Mouse (Mus musculus): Measurements from ENCODE around the gene Ciz1.

DNA sequence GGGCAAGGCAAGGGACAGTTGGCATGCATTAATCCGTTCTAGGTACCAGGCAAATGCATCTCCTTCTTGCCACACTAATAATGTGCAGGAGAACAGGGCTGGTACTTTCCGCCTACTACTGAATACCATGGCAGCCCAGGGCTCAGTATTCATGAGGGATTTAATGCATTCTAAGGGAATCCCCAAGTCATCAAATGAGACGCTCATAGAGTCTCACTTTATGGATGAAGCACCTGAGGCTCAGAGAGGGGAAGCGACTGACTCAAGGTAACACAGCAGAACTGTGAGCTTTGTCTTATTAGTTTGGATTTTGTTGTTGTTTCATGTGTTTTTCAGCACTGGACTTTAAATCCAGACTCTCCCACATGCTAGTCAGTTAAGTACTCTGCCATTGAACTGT lies 10.1 kb upstream of the Ciz1 start:
- TF ChIP-seq POLR2A (IDR thresholded peaks at IDR 0.05; ENCODE audit: borderline replicate concordance, insufficient read depth, low read length), result no peak
- TF ChIP-seq CTCF (IDR thresholded peaks at IDR 0.05; ENCODE audit: borderline replicate concordance, insufficient read depth, low read depth, low read length), result no peak
